ENCODE assay signal across 17 mouse cellular contexts in genomic region chr15:31979961-31980360, GRCm38 (mm10).
DNase-seq lines count a peak whose midpoint lies in the region; ATAC-seq and TF ChIP-seq lines count a peak whose summit lies in the region.
"Had no signal": no experiment of that assay in that cellular context is flagged by ENCODE, and none has a peak within 500 bp of the region (broad histone marks: within the 10 kb centered on the region; RNA-seq: fewer than 3 reads in every experiment).

No protein-coding gene starts in this region.

- H3K27ac ChIP-seq in forebrain, embryonic 12.5 days, result no peak overlapping the region
- no peak overlapping the region for H3K27ac ChIP-seq in forebrain, embryonic 11.5 days (ENCODE audit: low read depth, low read length)
- no peak overlapping the region for H3K27ac ChIP-seq in lung, embryonic 14.5 days (ENCODE audit: low read depth)
- no peak overlapping the region for H3K27ac ChIP-seq in forebrain, embryonic 14.5 days (ENCODE audit: low read depth, low read length)
- no peak overlapping the region for H3K27ac ChIP-seq in intestine, postnatal 0 days (ENCODE audit: low read depth, low read length)
- H3K27ac ChIP-seq: liver, embryonic 12.5 days had no signal

- no peaks in the 10 kb centered on the region for H3K36me3 ChIP-seq in forebrain, embryonic 12.5 days (replicated peaks)
- no peaks in the 10 kb centered on the region for H3K36me3 ChIP-seq in forebrain, embryonic 11.5 days (ENCODE audit: control insufficient read depth, insufficient read depth, low read length)
- no peaks in the 10 kb centered on the region for H3K36me3 ChIP-seq in lung, embryonic 14.5 days (ENCODE audit: insufficient read depth)
- H3K36me3 ChIP-seq in forebrain, embryonic 14.5 days (ENCODE audit: control insufficient read depth, insufficient read depth, low read length), result no peaks in the 10 kb centered on the region
- no peaks in the 10 kb centered on the region for H3K36me3 ChIP-seq in intestine, postnatal 0 days (ENCODE audit: control insufficient read depth, insufficient read depth)
- H3K36me3 ChIP-seq: liver, embryonic 12.5 days had no signal

- no peaks in the 10 kb centered on the region for H3K27me3 ChIP-seq in forebrain, embryonic 12.5 days
- H3K27me3 ChIP-seq in forebrain, embryonic 11.5 days (ENCODE audit: control insufficient read depth, insufficient read depth, low read length), result no peaks in the 10 kb centered on the region
- no peaks in the 10 kb centered on the region for H3K27me3 ChIP-seq in lung, embryonic 14.5 days (ENCODE audit: insufficient read depth, low read length)
- no peaks in the 10 kb centered on the region for H3K27me3 ChIP-seq in forebrain, embryonic 14.5 days (replicated peaks; ENCODE audit: control insufficient read depth, insufficient read depth, low read length)
- H3K27me3 ChIP-seq in intestine, postnatal 0 days (replicated peaks; ENCODE audit: control insufficient read depth, insufficient read depth, low read length), result no peaks in the 10 kb centered on the region
- H3K27me3 ChIP-seq: liver, embryonic 12.5 days had no signal

- no peaks in the 10 kb centered on the region for H3K4me1 ChIP-seq in forebrain, embryonic 12.5 days
- H3K4me1 ChIP-seq in forebrain, embryonic 11.5 days (replicated peaks; ENCODE audit: control insufficient read depth, insufficient read depth, low read length), result no peaks in the 10 kb centered on the region
- H3K4me1 ChIP-seq in lung, embryonic 14.5 days (ENCODE audit: insufficient read depth), result peaks cover 4% of the 10 kb centered on the region; the same call in 1 of the 2 replicates
- no peaks in the 10 kb centered on the region for H3K4me1 ChIP-seq in lung, adult 2 months (ENCODE audit: control insufficient read depth, insufficient read depth, low read length)
- H3K4me1 ChIP-seq in forebrain, embryonic 14.5 days (ENCODE audit: control insufficient read depth, insufficient read depth, low read length), result no peaks in the 10 kb centered on the region
- no peaks in the 10 kb centered on the region for H3K4me1 ChIP-seq in intestine, postnatal 0 days (replicated peaks; ENCODE audit: control insufficient read depth, insufficient read depth, low read length)
- H3K4me1 ChIP-seq: liver, embryonic 12.5 days had no signal

- H3K4me3 ChIP-seq in forebrain, embryonic 12.5 days (replicated peaks), result no peak overlapping the region
- no peak overlapping the region for H3K4me3 ChIP-seq in forebrain, embryonic 11.5 days (ENCODE audit: low read depth, low read length)
- H3K4me3 ChIP-seq in lung, embryonic 14.5 days (ENCODE audit: low read depth, low read length), result no peak overlapping the region
- no peak overlapping the region for H3K4me3 ChIP-seq in lung, adult 2 months (replicated peaks; ENCODE audit: extremely low read depth, low read depth, low read length)
- no peak overlapping the region for H3K4me3 ChIP-seq in forebrain, embryonic 14.5 days (ENCODE audit: low read depth, low read length)
- no peak overlapping the region for H3K4me3 ChIP-seq in intestine, postnatal 0 days (ENCODE audit: low read depth, low read length)
- H3K4me3 ChIP-seq: liver, embryonic 12.5 days had no signal

- H3K4me2 ChIP-seq in forebrain, embryonic 12.5 days, result no peak overlapping the region
- H3K4me2 ChIP-seq in forebrain, embryonic 11.5 days (ENCODE audit: low read depth, low read length, severe bottlenecking), result no peak overlapping the region
- H3K4me2 ChIP-seq in lung, embryonic 14.5 days, result no peak overlapping the region
- no peak overlapping the region for H3K4me2 ChIP-seq in forebrain, embryonic 14.5 days (ENCODE audit: low read length)
- no peak overlapping the region for H3K4me2 ChIP-seq in intestine, postnatal 0 days (replicated peaks; ENCODE audit: low read depth)
- H3K4me2 ChIP-seq: liver, embryonic 12.5 days had no signal

- no peak for TF ChIP-seq CTCF in lung, embryonic 14.5 days (IDR thresholded peaks at IDR 0.05; ENCODE audit: low read depth)
- no peak for TF ChIP-seq CTCF in lung, adult 2 months (IDR thresholded peaks at IDR 0.05; ENCODE audit: insufficient read depth, low read length)
- no peak for TF ChIP-seq CTCF in intestine, postnatal 0 days (IDR thresholded peaks at IDR 0.05; ENCODE audit: low read depth)

- no peaks in the 10 kb centered on the region for H3K9me3 ChIP-seq in forebrain, embryonic 12.5 days
- H3K9me3 ChIP-seq in forebrain, embryonic 11.5 days (ENCODE audit: control insufficient read depth, low read length), result no peaks in the 10 kb centered on the region
- H3K9me3 ChIP-seq in lung, embryonic 14.5 days (ENCODE audit: low read depth, low read length), result no peaks in the 10 kb centered on the region
- H3K9me3 ChIP-seq in forebrain, embryonic 14.5 days (replicated peaks; ENCODE audit: control insufficient read depth, low read length), result no peaks in the 10 kb centered on the region
- H3K9me3 ChIP-seq in intestine, postnatal 0 days (ENCODE audit: control insufficient read depth), result no peaks in the 10 kb centered on the region
- H3K9me3 ChIP-seq: liver, embryonic 12.5 days had no signal

- no peak for TF ChIP-seq POLR2A in lung, adult 2 months (IDR thresholded peaks at IDR 0.05; ENCODE audit: borderline replicate concordance, extremely low read depth, low read depth, low read length)

- H3K9ac ChIP-seq in forebrain, embryonic 12.5 days, result no peak overlapping the region
- no peak overlapping the region for H3K9ac ChIP-seq in forebrain, embryonic 11.5 days (ENCODE audit: low read length)
- no peak overlapping the region for H3K9ac ChIP-seq in lung, embryonic 14.5 days
- no peak overlapping the region for H3K9ac ChIP-seq in forebrain, embryonic 14.5 days (ENCODE audit: low read length)
- H3K9ac ChIP-seq in intestine, postnatal 0 days (ENCODE audit: low read depth, low read length), result no peak overlapping the region
- H3K9ac ChIP-seq: liver, embryonic 12.5 days had no signal

- no peak for DNase-seq in forebrain, embryonic 11.5 days (ENCODE audit: low spot score)
- peak; percentile 60 for DNase-seq in lung, embryonic 14.5 days
- no peak for DNase-seq in lung, adult 2 months
- DNase-seq in forebrain, embryonic 14.5 days (ENCODE audit: low spot score), result peak; percentile 61
- DNase-seq: adrenal gland, adult 2 months; cerebellum, adult 9-10 months; heart, postnatal 10 days; layer of hippocampus, adult 9-11 months; spleen, adult 18-20 months; thymus, postnatal 4 days had no signal

- WGBS in forebrain, embryonic 12.5 days, result 39% methylated on average over 7 of the region's 7 CpGs
- 48% methylated on average over 7 of the region's 7 CpGs for WGBS in forebrain, embryonic 11.5 days
- WGBS in lung, embryonic 14.5 days, result 40% methylated on average over 7 of the region's 7 CpGs
- WGBS in lung, adult 2 months, result 55% methylated on average over 7 of the region's 7 CpGs
- WGBS in forebrain, embryonic 14.5 days, result 26% methylated on average over 7 of the region's 7 CpGs
- WGBS in intestine, postnatal 0 days, result 40% methylated on average over 7 of the region's 7 CpGs

- ATAC-seq in forebrain, embryonic 12.5 days (ENCODE audit: low FRiP score), result peak; percentile 46; the same call in 1 of the 2 replicates
- ATAC-seq in forebrain, embryonic 11.5 days (replicated peaks; ENCODE audit: low FRiP score), result no peak
- no peak for ATAC-seq in lung, embryonic 14.5 days (ENCODE audit: insufficient read depth)
- peak; percentile 34; the same call in 1 of the 2 replicates for ATAC-seq in forebrain, embryonic 14.5 days
- ATAC-seq in megakaryocyte progenitor cell, adult 5-6 weeks (replicated peaks; ENCODE audit: poor library complexity), result peak; percentile 52
- no peak for ATAC-seq in intestine, postnatal 0 days
- ATAC-seq in monocyte, adult 5-6 weeks (replicated peaks; ENCODE audit: insufficient number of reproducible peaks, low FRiP score, low TSS enrichment, poor library complexity, severe bottlenecking), result no peak
- ATAC-seq: liver, embryonic 12.5 days; midbrain, embryonic 16.5 days; Patski had no signal

Comparison
In these comparisons a context has a peak if more than half of its experiments do, and no peak if none do; other contexts are left out.
1. ATAC-seq: peak in forebrain, embryonic 12.5 days (single experiment), forebrain, embryonic 14.5 days (single experiment) and megakaryocyte progenitor cell, adult 5-6 weeks (single experiment); none in forebrain, embryonic 11.5 days (single experiment), lung, embryonic 14.5 days (single experiment), intestine, postnatal 0 days (single experiment) and monocyte, adult 5-6 weeks (single experiment).
2. DNase-seq: peak in lung, embryonic 14.5 days (single experiment) and forebrain, embryonic 14.5 days (single experiment); none in forebrain, embryonic 11.5 days (single experiment) and lung, adult 2 months (single experiment).